Mouse (Mus musculus) limb, embryonic 10.5 days (tissue): ENCODE measurements at regions not wholly inside any gene's neighbourhood (a gene's known extent, or its start where the extent isn't known, plus 50 kb on each side); places are given as distances from the start of the nearest gene placed in this dataset.

Experiments used
- DNase-seq: peaks from one replicate; pipeline ENCODE4 v3.0.0-alpha.2; 2017; ENCODE audit warnings: low spot score
- H3K27ac ChIP-seq: fragments of 300-500 bp; sonication (generic); 2 replicates; pipeline ENCODE4 v1.5.1; 2016; ENCODE audit warnings: mild to moderate bottlenecking
- H3K27me3 ChIP-seq: fragments of 300-500 bp; sonication (generic); 2 replicates; pipeline ENCODE4 v1.6.1; 2016; ENCODE audit warnings: low read depth, mild to moderate bottlenecking; ENCODE audit not compliant: poor library complexity, severe bottlenecking
- H3K36me3 ChIP-seq: fragments of 300-500 bp; sonication (generic); 2 replicates; pipeline ENCODE4 v1.6.1; 2016; ENCODE audit warnings: mild to moderate bottlenecking, moderate library complexity
- H3K4me1 ChIP-seq: fragments of 300-500 bp; sonication (generic); 2 replicates; pipeline ENCODE4 v1.6.1; 2016
- H3K4me3 ChIP-seq: fragments of 300-500 bp; sonication (generic); 2 replicates; pipeline ENCODE4 v1.5.1; 2016; ENCODE audit warnings: mild to moderate bottlenecking, moderate library complexity
- H3K9me3 ChIP-seq: fragments of 300-500 bp; sonication (generic); replicated peaks from 2 replicates; pipeline ENCODE4 v1.6.1; 2016; ENCODE audit warnings: mild to moderate bottlenecking
- WGBS: fragments of 180-500 bp; shearing (Covaris S2); methylation state at CpG from one replicate; pipeline ENCODE4 v1.1.7; 2016; 5-methylcytosine and 5-hydroxymethylcytosine counted together

GRCm38 (mm10) chr17:61520087-61520486 is 1361.0 kb downstream of the Efna5 start:
- Histone ChIP-seq H3K36me3 (no peaks in the 10 kb centered on the region), H3K27me3 (peaks cover 32% of the 10 kb centered on the region; the same call in 1 of the 2 replicates), H3K4me3 (no peak overlapping the region), H3K4me1 (no peaks in the 10 kb centered on the region), H3K27ac (no peak overlapping the region), H3K9me3 (no peaks in the 10 kb centered on the region)
- no peak for DNase-seq

GRCm38 (mm10) chr17:61515059-61515458 is 1366.1 kb downstream of the Efna5 start:
- 92% methylated on average over 1 of the region's 1 CpGs for WGBS
- DNase-seq, result no peak
- Histone ChIP-seq H3K4me3 (no peak overlapping the region), H3K4me1 (0 out of 2 replicates have a peak, but pooled peaks cover 3% of the 10 kb centered on the region), H3K27ac (no peak overlapping the region), H3K27me3 (peaks cover 15% of the 10 kb centered on the region; the same call in 1 of the 2 replicates), H3K36me3 (no peaks in the 10 kb centered on the region), H3K9me3 (no peaks in the 10 kb centered on the region)

GRCm38 (mm10) chr17:61513433-61513832 is 1367.7 kb downstream of the Efna5 start:
- WGBS, result 45% methylated on average over 4 of the region's 4 CpGs
- H3K36me3 ChIP-seq, result no peaks in the 10 kb centered on the region

GRCm38 (mm10) chr17:61495261-61495660 is 1385.9 kb downstream of the Efna5 start:
- Histone ChIP-seq H3K27ac (no peak overlapping the region), H3K36me3 (no peaks in the 10 kb centered on the region), H3K4me1 (no peaks in the 10 kb centered on the region), H3K4me3 (no peak overlapping the region), H3K27me3 (no peaks in the 10 kb centered on the region), H3K9me3 (no peaks in the 10 kb centered on the region)
- 90% methylated on average over 3 of the region's 3 CpGs for WGBS
- DNase-seq, result no peak

More at GRCm38 (mm10) chr17:61513433-61513832, 1367.7 kb downstream of the Efna5 start:
- no peak for DNase-seq
- no peaks in the 10 kb centered on the region for H3K9me3 ChIP-seq
- H3K4me1 ChIP-seq, result 0 out of 2 replicates have a peak, but pooled peaks cover 3% of the 10 kb centered on the region
- H3K27me3 ChIP-seq, result peaks cover 15% of the 10 kb centered on the region; the same call in 1 of the 2 replicates
- no peak overlapping the region for H3K27ac ChIP-seq
- H3K4me3 ChIP-seq, result no peak overlapping the region

GRCm38 (mm10) chr17:61477457-61477856 is 1403.7 kb downstream of the Efna5 start:
- Histone ChIP-seq H3K4me3 (no peak overlapping the region), H3K27me3 (no peaks in the 10 kb centered on the region), H3K36me3 (no peaks in the 10 kb centered on the region), H3K4me1 (no peaks in the 10 kb centered on the region), H3K27ac (no peak overlapping the region), H3K9me3 (peaks cover 15% of the 10 kb centered on the region)
- WGBS, result 91% methylated on average over 5 of the region's 5 CpGs
- no peak for DNase-seq

- H3K4me3 ChIP-seq, result no peak overlapping the region
- no peak for DNase-seq
- no peaks in the 10 kb centered on the region for H3K36me3 ChIP-seq
- no peaks in the 10 kb centered on the region for H3K4me1 ChIP-seq
- no peak overlapping the region for H3K27ac ChIP-seq
- no peaks in the 10 kb centered on the region for H3K9me3 ChIP-seq
- no peaks in the 10 kb centered on the region for H3K27me3 ChIP-seq
- 84% methylated on average over 11 of the region's 11 CpGs for WGBS
These were observed 1406.7 kb downstream of the Efna5 start for GRCm38 (mm10) chr17:61474405-61474804.

- H3K27me3 ChIP-seq, result no peaks in the 10 kb centered on the region
- no peak for DNase-seq
- no peaks in the 10 kb centered on the region for H3K4me1 ChIP-seq
- no peak overlapping the region for H3K27ac ChIP-seq
- 45% methylated on average over 2 of the region's 2 CpGs for WGBS
- H3K36me3 ChIP-seq, result no peaks in the 10 kb centered on the region
- H3K9me3 ChIP-seq, result no peaks in the 10 kb centered on the region
- no peak overlapping the region for H3K4me3 ChIP-seq
These were observed 1428.2 kb downstream of the Efna5 start for GRCm38 (mm10) chr17:61452943-61453342.

GRCm38 (mm10) chr17:61426846-61427245 is 1454.3 kb downstream of the Efna5 start:
- Histone ChIP-seq H3K9me3 (no peaks in the 10 kb centered on the region), H3K4me1 (peaks cover 4% of the 10 kb centered on the region), H3K27ac (0 out of 2 replicates have a peak overlapping the region, but pooled peaks have one; percentile 19), H3K36me3 (no peaks in the 10 kb centered on the region), H3K4me3 (no peak overlapping the region), H3K27me3 (no peaks in the 10 kb centered on the region)
- 74% methylated on average over 8 of the region's 8 CpGs for WGBS
- no peak for DNase-seq
